22 mouse cellular contexts compared by ENCODE assay signal in the genomic region with DNA sequence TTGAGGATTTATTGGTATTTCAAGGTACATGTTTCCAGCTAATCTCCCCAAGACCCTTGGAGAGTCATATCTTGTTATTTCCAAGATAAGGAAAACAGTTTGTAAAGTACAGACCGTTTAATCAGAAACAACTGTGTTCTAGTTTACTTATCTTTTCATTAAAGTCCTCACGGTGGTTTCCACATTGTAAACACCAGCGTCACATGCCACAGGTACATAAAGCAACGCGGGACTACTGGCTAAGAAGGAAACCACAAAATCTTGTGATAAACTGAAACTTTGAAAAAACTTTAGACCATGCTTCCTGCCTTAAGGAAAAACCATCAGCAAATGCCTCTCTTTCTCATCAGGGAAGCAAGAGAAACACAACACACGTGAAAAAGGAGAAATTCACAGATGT.
DNase-seq lines count a peak whose midpoint lies in the region; ATAC-seq and TF ChIP-seq lines count a peak whose summit lies in the region.
"Had no signal": no experiment of that assay in that cellular context is flagged by ENCODE, and none has a peak within 500 bp of the region (broad histone marks: within the 10 kb centered on the region; RNA-seq: fewer than 3 reads in every experiment).

No protein-coding gene starts in this region.

- no peak for DNase-seq in CH12.LX (ENCODE audit: extremely low read depth)
- peak; percentile 8 for DNase-seq in c-Kit-positive CD71-positive TER-119-positive erythroid progenitor cells, embryonic 14.5 days (ENCODE audit: low spot score)
- no peak for DNase-seq in liver, embryonic 11.5 days (ENCODE audit: low spot score)
- no peak for DNase-seq in frontal cortex, postnatal 10 days (ENCODE audit: low spot score in 2 of 2)
- DNase-seq in hindbrain, embryonic 11.5 days (ENCODE audit: low spot score), result no peak
- no peak for DNase-seq in embryo, embryonic 11 days
- no peak for DNase-seq in lung, postnatal 10 days
- DNase-seq: adrenal gland, adult 8-10 months; B cell, adult 2 months; cerebellum, adult 9-11 months; gastrocnemius, postnatal 25 days; heart, adult 2 months; lung, postnatal 14 days; retina, postnatal 1 day; right cerebral cortex, postnatal 4 days had no signal

- dilution Hi-C loops in CH12.LX (cut with MboI; ENCODE audit: extremely low pct_ligation_motif_present, extremely low pct_unique_long_range_greater_than_20kb, low sequenced_read_pairs), result no loop called here

- no peaks in the 10 kb centered on the region for H3K36me3 ChIP-seq in CH12.LX (replicated peaks in 1 of 2; ENCODE audit: control insufficient read depth in 1 of 2, insufficient read depth in 1 of 2, low read length in 1 of 2)
- H3K36me3 ChIP-seq in liver, embryonic 11.5 days (ENCODE audit: control insufficient read depth, insufficient read depth, low read length), result no peaks in the 10 kb centered on the region
- no peaks in the 10 kb centered on the region for H3K36me3 ChIP-seq in hindbrain, embryonic 11.5 days (ENCODE audit: control insufficient read depth, insufficient read depth, low read length)
- H3K36me3 ChIP-seq: heart, embryonic 15.5 days; intestine, embryonic 15.5 days had no signal

- WGBS in liver, embryonic 11.5 days, result 18% methylated on average over 6 of the region's 6 CpGs
- WGBS in hindbrain, embryonic 11.5 days, result 69% methylated on average over 6 of the region's 6 CpGs

- no peaks in the 10 kb centered on the region; a peak in 1 of 4 replicates for H3K4me1 ChIP-seq in CH12.LX (ENCODE audit: control insufficient read depth in 1 of 2, insufficient read depth in 2 of 2)
- H3K4me1 ChIP-seq in liver, embryonic 11.5 days (replicated peaks; ENCODE audit: control insufficient read depth, insufficient read depth, low read length), result no peaks in the 10 kb centered on the region
- H3K4me1 ChIP-seq in hindbrain, embryonic 11.5 days (replicated peaks; ENCODE audit: control insufficient read depth, insufficient read depth, low read length), result no peaks in the 10 kb centered on the region
- H3K4me1 ChIP-seq: forebrain, embryonic 13.5 days; heart, embryonic 15.5 days; intestine, embryonic 15.5 days had no signal

- ATAC-seq in liver, embryonic 11.5 days (replicated peaks; ENCODE audit: low FRiP score), result peak; percentile 64
- 0 out of 2 replicates have a peak, but pooled peaks have one; percentile 10 for ATAC-seq in megakaryocyte, adult 5-6 weeks (ENCODE audit: poor library complexity, severe bottlenecking)
- ATAC-seq in hindbrain, embryonic 11.5 days (ENCODE audit: low FRiP score), result no peak
- ATAC-seq: intestine, embryonic 15.5 days; Patski had no signal

- H3K9ac ChIP-seq in CH12.LX (ENCODE audit: insufficient read depth, low read depth), result no peak overlapping the region
- no peak overlapping the region for H3K9ac ChIP-seq in liver, embryonic 11.5 days (ENCODE audit: low read depth, low read length)
- no peak overlapping the region for H3K9ac ChIP-seq in hindbrain, embryonic 11.5 days (ENCODE audit: low read depth, low read length)
- H3K9ac ChIP-seq: forebrain, embryonic 13.5 days; heart, embryonic 15.5 days; hindbrain, embryonic 14.5 days; intestine, embryonic 15.5 days had no signal

- no peak for TF ChIP-seq CTCF in CH12.LX (conservative IDR thresholded peaks at IDR 0.05 in 1 of 2, IDR thresholded peaks at IDR 0.05 in 1 of 2; ENCODE audit: low read depth in 2 of 2, low read length in 2 of 2)

- H3K4me2 ChIP-seq in CH12.LX (ENCODE audit: insufficient read depth, low read depth, poor library complexity, severe bottlenecking), result peak overlapping the region; percentile 57; the same call in 1 of the 2 replicates
- H3K4me2 ChIP-seq in liver, embryonic 11.5 days, result no peak overlapping the region
- H3K4me2 ChIP-seq in hindbrain, embryonic 11.5 days (replicated peaks; ENCODE audit: low read depth, low read length), result no peak overlapping the region
- H3K4me2 ChIP-seq: forebrain, embryonic 13.5 days; heart, embryonic 15.5 days; intestine, embryonic 15.5 days had no signal

- no peaks in the 10 kb centered on the region for H3K79me2 ChIP-seq in CH12.LX (replicated peaks; ENCODE audit: control insufficient read depth, extremely low read depth, insufficient read depth, poor library complexity, severe bottlenecking)

- no peaks in the 10 kb centered on the region for H3K27me3 ChIP-seq in CH12.LX (replicated peaks)
- H3K27me3 ChIP-seq in liver, embryonic 11.5 days (replicated peaks; ENCODE audit: control insufficient read depth, insufficient read depth, low read length), result no peaks in the 10 kb centered on the region
- no peaks in the 10 kb centered on the region for H3K27me3 ChIP-seq in hindbrain, embryonic 11.5 days (ENCODE audit: control insufficient read depth, insufficient read depth, low read length)
- H3K27me3 ChIP-seq: forebrain, embryonic 13.5 days; heart, embryonic 15.5 days; intestine, embryonic 15.5 days; Patski had no signal

- in situ Hi-C loops in CH12.LX (cut with MboI; ENCODE audit: low pct_ligation_motif_present, low pct_unique_long_range_greater_than_20kb, low sequenced_read_pairs), result no loop called here

- no peak for TF ChIP-seq RAD21 in CH12.LX (IDR thresholded peaks at IDR 0.05; ENCODE audit: low read depth, low read length)

- TF ChIP-seq POLR2A in CH12.LX (IDR thresholded peaks at IDR 0.05; ENCODE audit: low read depth, low read length), result no peak

- no peak overlapping the region for H3K27ac ChIP-seq in CH12.LX (ENCODE audit: insufficient read depth, low read depth)
- no peak overlapping the region for H3K27ac ChIP-seq in liver, embryonic 11.5 days (ENCODE audit: low read depth, low read length)
- H3K27ac ChIP-seq in hindbrain, embryonic 11.5 days (ENCODE audit: low read depth, low read length), result no peak overlapping the region
- H3K27ac ChIP-seq: forebrain, embryonic 13.5 days; heart, adult 2 months; heart, embryonic 15.5 days; hindbrain, embryonic 14.5 days; intestine, embryonic 15.5 days had no signal

- H3K4me3 ChIP-seq in CH12.LX (replicated peaks in 1 of 3; ENCODE audit: low read depth in 2 of 3, low read length in 2 of 3, poor library complexity in 1 of 3), result no peak overlapping the region
- H3K4me3 ChIP-seq in liver, embryonic 11.5 days (ENCODE audit: low read depth, low read length), result no peak overlapping the region
- H3K4me3 ChIP-seq in hindbrain, embryonic 11.5 days (ENCODE audit: low read depth, low read length), result no peak overlapping the region
- H3K4me3 ChIP-seq: erythroblast, embryonic 14.5 days; forebrain, embryonic 13.5 days; heart, adult 2 months; heart, embryonic 15.5 days; intestine, embryonic 15.5 days had no signal

- TF ChIP-seq EP300 in CH12.LX (IDR thresholded peaks at IDR 0.05; ENCODE audit: low read length), result no peak

- H3K9me3 ChIP-seq in CH12.LX (replicated peaks; ENCODE audit: low read length), result no peaks in the 10 kb centered on the region
- H3K9me3 ChIP-seq in liver, embryonic 11.5 days (ENCODE audit: control insufficient read depth, low read length), result no peaks in the 10 kb centered on the region
- H3K9me3 ChIP-seq in hindbrain, embryonic 11.5 days (ENCODE audit: control insufficient read depth, low read length), result no peaks in the 10 kb centered on the region
- H3K9me3 ChIP-seq: forebrain, embryonic 13.5 days; heart, embryonic 15.5 days; intestine, embryonic 15.5 days had no signal

TF ChIP-seq in CH12.LX, 34 proteins besides CTCF, POLR2A, EP300 and RAD21:
- TF ChIP-seq MAX (IDR thresholded peaks at IDR 0.05; ENCODE audit: low read length) (no peak), BHLHE40 (IDR thresholded peaks at IDR 0.05; ENCODE audit: low read depth, low read length) (peak; percentile 26; the same call in 1 of the 2 replicates)
